Mouse (Mus musculus) liver, embryonic 13.5 days (tissue): Measurements from ENCODE around the gene Pacrg. TPM values are rescaled to one million over a fixed set of nuclear protein-coding genes. Genes with fewer than 3 reads are reported as not detected.

Source experiments
- ATAC-seq: fragments of 200-750 bp; cut with Nextera tagmentation; 2 replicates; pipeline ENCODE4 v1.8.0; 2017; ENCODE audit warnings: low read depth, mild to moderate bottlenecking, moderate number of reproducible peaks, moderate library complexity
- DNase-seq: peaks from one replicate; pipeline ENCODE4 v3.0.0; 2022
- H3K27ac ChIP-seq: fragments of 300-500 bp; sonication (generic); 2 replicates; pipeline ENCODE4 v1.5.1; 2015; ENCODE audit warnings: moderate library complexity, mild to moderate bottlenecking, inconsistent platforms
- H3K27me3 ChIP-seq: fragments of 300-500 bp; sonication (generic); 2 replicates; pipeline ENCODE4 v1.6.1; 2015; ENCODE audit warnings: mild to moderate bottlenecking, inconsistent platforms
- H3K36me3 ChIP-seq: fragments of 300-500 bp; sonication (generic); 2 replicates; pipeline ENCODE4 v1.6.1; 2015; ENCODE audit warnings: mild to moderate bottlenecking, inconsistent platforms
- H3K4me1 ChIP-seq: fragments of 300-500 bp; sonication (generic); replicated peaks from 2 replicates; pipeline ENCODE4 v1.6.1; 2015; ENCODE audit warnings: inconsistent platforms
- H3K4me2 ChIP-seq: fragments of 300-500 bp; sonication (generic); 2 replicates; pipeline ENCODE4 v1.6.1; 2015; ENCODE audit warnings: inconsistent platforms, mild to moderate bottlenecking, moderate library complexity
- H3K4me3 ChIP-seq: fragments of 300-500 bp; sonication (generic); replicated peaks from 2 replicates; pipeline ENCODE4 v1.5.1; 2015; ENCODE audit warnings: mild to moderate bottlenecking, inconsistent platforms
- H3K9ac ChIP-seq: fragments of 300-500 bp; sonication (generic); 2 replicates; pipeline ENCODE4 v1.6.1; 2015; ENCODE audit warnings: mild to moderate bottlenecking, inconsistent platforms
- H3K9me3 ChIP-seq: fragments of 300-500 bp; sonication (generic); replicated peaks from 2 replicates; pipeline ENCODE4 v1.6.1; 2016; ENCODE audit warnings: inconsistent platforms
- WGBS: fragments of 180-500 bp; shearing (Covaris S2); methylation state at CpG from one replicate; pipeline ENCODE4 v1.1.7; 2015; ENCODE audit not compliant: insufficient replicate concordance; 5-methylcytosine and 5-hydroxymethylcytosine counted together
- polyA plus RNA-seq: library from polyadenylated mRNA; unstranded; fragments of >200 nt; fragmentation: Nextera tagmentation; extraction: Ambion mirVana; gene quantifications from 2 replicates; pipeline ENCODE4 v1.2.1, GENCODE M21; 2015

The Pacrg gene
- polyA plus RNA-seq, 1 experiment from 2014 or later, result 0.07 TPM

DNA sequence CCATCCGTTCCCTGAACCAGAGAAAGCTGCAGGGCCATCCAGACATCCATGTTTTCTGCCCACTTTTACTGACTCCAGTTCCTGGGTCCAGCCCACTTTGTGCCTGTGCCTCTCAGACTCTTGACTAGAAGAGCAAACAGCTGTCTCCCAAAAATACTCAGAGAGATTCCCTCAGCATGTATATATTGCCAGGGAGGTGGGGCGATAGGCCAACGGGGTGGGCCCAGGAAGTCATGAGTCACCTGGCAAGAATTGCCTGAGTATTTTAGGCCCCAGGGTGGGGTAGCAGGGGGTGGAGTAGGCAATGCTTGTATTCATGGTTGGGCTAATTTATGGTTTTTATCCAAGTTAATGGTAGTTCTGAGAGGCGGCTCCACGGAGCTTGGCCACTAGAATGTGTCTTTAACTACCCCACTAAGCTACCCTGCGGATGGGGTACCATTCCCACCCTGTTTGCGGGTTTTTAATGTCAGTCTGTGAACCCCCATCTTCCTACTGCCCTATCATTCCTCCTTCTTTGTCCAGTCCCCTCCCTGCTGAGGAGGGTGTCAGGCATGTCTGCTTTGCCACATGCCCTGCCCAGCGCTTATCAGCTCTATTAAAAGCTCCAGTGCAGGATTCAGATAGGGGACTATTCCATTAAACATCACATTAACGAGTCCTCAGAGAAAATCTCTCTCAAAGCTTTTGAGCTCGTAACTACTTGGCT is 461.5 kb downstream of the Pacrg start:
- Histone ChIP-seq H3K36me3 (no peaks in the 10 kb centered on the region), H3K4me2 (no peak overlapping the region), H3K4me3 (no peak overlapping the region), H3K4me1 (peaks cover 4% of the 10 kb centered on the region; the same call in 1 of the 2 replicates), H3K27ac (no peak overlapping the region), H3K9ac (no peak overlapping the region), H3K27me3 (no peaks in the 10 kb centered on the region), H3K9me3 (no peaks in the 10 kb centered on the region)
- WGBS, result 54% methylated on average over 10 of the region's 10 CpGs
- ATAC-seq, result 0 out of 2 replicates have a peak, but pooled peaks have one; percentile 47
- no peak for DNase-seq

DNA sequence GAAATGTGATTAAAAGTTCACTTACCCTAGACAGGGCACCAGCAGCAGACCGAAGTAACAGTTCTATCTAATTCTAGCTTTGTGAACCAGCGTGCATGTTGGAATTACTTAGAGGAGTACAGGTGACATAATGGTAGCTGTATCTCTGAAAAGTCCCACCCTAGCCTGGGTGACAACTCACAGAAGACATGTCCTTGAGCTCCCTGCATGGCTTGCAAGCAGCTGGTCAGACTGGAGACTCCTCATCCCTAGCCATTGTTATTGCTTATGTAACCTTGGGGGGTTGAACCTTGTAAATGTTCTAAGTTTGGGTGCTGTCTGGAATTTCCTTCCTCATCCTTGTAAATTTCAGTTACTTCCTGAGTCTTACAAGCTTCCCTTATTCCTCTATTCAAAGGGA is 462.5 kb downstream of the Pacrg start:
- ATAC-seq (no peak), DNase-seq (no peak)
- Histone ChIP-seq H3K27me3 (no peaks in the 10 kb centered on the region), H3K4me1 (peaks cover 4% of the 10 kb centered on the region; the same call in 1 of the 2 replicates), H3K9ac (no peak overlapping the region), H3K9me3 (no peaks in the 10 kb centered on the region), H3K4me2 (no peak overlapping the region), H3K36me3 (no peaks in the 10 kb centered on the region), H3K27ac (no peak overlapping the region), H3K4me3 (no peak overlapping the region)
- 71% methylated on average over 2 of the region's 2 CpGs for WGBS

DNA sequence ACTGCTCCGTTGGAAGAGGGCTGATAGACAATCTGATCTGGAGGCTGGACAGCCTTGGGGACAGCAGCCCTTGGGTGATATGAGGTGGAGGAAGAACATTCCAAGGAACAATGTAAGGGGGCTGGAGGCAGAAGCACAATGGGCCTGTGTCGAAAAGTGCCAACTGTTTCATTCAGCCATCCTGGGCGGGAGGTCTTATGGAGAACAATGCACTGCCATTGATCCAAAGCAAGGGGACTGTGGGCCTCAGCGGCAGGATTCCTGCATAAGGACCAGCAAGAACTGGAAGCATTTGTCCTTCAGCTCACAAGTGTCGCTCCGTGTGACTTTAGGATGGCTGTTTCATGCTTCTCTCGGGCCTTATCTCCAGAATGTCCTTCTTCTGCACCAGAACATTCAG is 465.8 kb downstream of the Pacrg start:
- DNase-seq (no peak), ATAC-seq (no peak)
- 51% methylated on average over 7 of the region's 7 CpGs for WGBS
- Histone ChIP-seq H3K4me2 (no peak overlapping the region), H3K9me3 (no peaks in the 10 kb centered on the region), H3K27me3 (no peaks in the 10 kb centered on the region), H3K4me1 (peaks cover 17% of the 10 kb centered on the region), H3K36me3 (no peaks in the 10 kb centered on the region), H3K9ac (no peak overlapping the region), H3K4me3 (no peak overlapping the region), H3K27ac (no peak overlapping the region)

DNA sequence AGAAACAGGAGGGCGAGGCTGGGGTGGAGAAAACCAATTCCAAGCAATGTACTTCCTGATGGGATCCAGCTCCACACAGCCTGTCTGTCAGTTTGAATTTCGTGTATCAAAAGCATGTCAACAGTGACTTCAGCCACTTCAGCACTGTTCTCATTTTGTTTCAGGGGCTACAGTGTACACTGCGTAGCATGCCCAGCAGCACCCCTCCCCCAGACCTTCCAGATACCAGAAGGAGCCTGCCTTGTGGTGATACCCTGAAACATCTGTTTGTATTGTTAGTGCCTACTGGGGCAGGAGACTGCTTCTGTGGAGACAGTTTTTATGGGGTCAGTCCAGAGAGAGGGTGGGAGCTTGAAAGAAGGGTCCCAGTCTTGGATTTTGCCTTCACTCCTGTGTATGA is 466.4 kb downstream of the Pacrg start:
- Histone ChIP-seq H3K27me3 (no peaks in the 10 kb centered on the region), H3K4me3 (no peak overlapping the region), H3K9ac (no peak overlapping the region), H3K4me2 (no peak overlapping the region), H3K9me3 (no peaks in the 10 kb centered on the region), H3K27ac (no peak overlapping the region), H3K4me1 (peaks cover 16% of the 10 kb centered on the region), H3K36me3 (no peaks in the 10 kb centered on the region)
- 48% methylated on average over 3 of the region's 3 CpGs for WGBS
- ATAC-seq (no peak), DNase-seq (no peak)

DNA sequence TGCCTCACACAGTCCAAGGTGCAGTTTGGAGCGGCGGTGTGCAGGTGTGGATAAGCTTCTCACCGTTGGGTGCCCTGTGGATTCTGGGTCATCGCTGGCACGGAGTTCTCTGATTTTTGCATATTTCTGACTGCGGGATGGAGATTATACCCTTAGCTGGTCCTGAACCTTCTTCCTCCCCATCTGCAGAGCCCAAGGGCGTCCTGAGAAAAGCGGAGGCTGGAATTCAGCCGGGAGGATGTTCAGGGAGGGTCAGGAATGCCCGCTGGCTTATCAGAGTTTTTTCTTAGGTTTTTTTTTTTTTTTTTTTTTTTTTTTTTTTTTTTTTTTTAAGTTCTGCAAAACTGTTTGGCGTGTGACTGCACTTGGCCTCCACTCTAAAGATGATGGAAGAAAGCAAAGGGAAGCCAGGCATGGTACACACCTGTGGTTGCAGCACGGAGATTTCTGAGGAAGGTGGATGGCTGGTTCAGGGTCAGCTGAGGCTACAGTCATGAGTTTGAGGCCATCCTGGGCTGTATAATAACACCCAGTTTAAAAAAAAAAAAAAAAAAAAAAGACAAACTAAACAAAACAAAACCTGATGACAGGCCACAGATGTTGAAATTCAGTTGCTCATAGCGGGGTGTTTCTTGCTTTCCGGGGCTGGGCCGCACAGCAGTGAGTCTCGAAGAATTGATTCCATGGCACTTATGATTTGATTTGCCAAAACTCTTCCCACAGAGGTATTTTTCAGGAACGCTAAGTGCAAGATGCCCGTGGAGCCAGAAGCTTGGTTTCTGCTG is 467.9 kb downstream of the Pacrg start:
- ATAC-seq (no peak), DNase-seq (no peak)
- H3K36me3 ChIP-seq, result no peaks in the 10 kb centered on the region
- WGBS, result 56% methylated on average over 18 of the region's 18 CpGs
- no peak overlapping the region for H3K9ac ChIP-seq
- H3K4me2 ChIP-seq, result no peak overlapping the region
- no peak overlapping the region for H3K4me3 ChIP-seq
- H3K27me3 ChIP-seq, result no peaks in the 10 kb centered on the region
- H3K27ac ChIP-seq, result no peak overlapping the region
- no peaks in the 10 kb centered on the region for H3K9me3 ChIP-seq
- H3K4me1 ChIP-seq, result peaks cover 13% of the 10 kb centered on the region

DNA sequence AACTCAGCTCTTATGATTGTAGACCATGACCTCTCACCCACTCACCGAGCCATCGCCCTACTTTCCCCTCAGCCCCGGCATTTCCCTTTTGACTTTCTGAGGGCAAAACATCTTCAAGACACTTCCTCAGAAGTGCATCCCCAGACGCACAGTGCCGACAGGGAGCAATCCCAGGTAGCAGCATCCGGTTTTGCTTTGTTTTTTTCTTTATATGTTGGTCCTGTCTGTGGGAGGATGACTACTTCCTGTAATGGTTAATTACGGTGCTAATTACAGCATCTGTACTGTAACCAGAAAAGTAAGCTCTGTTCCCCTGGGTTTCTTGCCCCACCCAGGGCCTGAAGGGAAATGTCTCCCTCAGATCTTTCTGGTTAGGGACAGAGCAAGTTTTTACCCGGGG is 468.6 kb downstream of the Pacrg start:
- ATAC-seq (no peak), DNase-seq (no peak)
- H3K9me3 ChIP-seq, result no peaks in the 10 kb centered on the region
- no peaks in the 10 kb centered on the region for H3K27me3 ChIP-seq
- H3K4me2 ChIP-seq, result no peak overlapping the region
- no peak overlapping the region for H3K4me3 ChIP-seq
- peaks cover 17% of the 10 kb centered on the region for H3K4me1 ChIP-seq
- no peaks in the 10 kb centered on the region for H3K36me3 ChIP-seq
- no peak overlapping the region for H3K27ac ChIP-seq
- H3K9ac ChIP-seq, result no peak overlapping the region
- WGBS, result 44% methylated on average over 8 of the region's 8 CpGs

DNA sequence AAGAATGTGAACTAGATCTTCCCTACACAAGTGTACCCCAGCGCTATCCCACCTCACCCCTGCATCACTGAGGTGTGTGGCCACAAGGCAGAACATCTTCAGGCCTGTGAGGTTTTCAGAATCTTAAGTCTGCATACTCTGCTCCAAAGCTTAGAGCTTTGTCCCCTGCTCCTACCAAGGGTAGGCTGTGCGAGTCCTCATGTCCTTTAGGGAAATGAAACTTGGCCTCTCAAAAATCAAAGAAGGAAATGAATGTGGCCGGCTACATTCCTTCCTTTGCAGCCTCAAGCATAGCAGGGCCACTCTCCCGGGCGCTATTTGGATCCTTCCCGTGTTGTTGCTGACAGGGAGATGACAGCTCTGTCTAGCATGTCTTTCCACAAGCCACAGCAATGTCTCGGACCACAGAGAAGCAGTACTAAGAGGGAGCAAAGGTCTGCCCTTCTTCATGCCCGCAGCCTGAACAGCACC is 469.4 kb downstream of the Pacrg start:
- no peak for DNase-seq
- H3K27me3 ChIP-seq, result no peaks in the 10 kb centered on the region
- no peak overlapping the region for H3K4me2 ChIP-seq
- H3K9me3 ChIP-seq, result no peaks in the 10 kb centered on the region
- H3K27ac ChIP-seq, result no peak overlapping the region
- 27% methylated on average over 8 of the region's 8 CpGs for WGBS
- no peak overlapping the region for H3K9ac ChIP-seq
- no peaks in the 10 kb centered on the region for H3K36me3 ChIP-seq
- H3K4me1 ChIP-seq, result peaks cover 18% of the 10 kb centered on the region
- no peak for ATAC-seq
- no peak overlapping the region for H3K4me3 ChIP-seq

DNA sequence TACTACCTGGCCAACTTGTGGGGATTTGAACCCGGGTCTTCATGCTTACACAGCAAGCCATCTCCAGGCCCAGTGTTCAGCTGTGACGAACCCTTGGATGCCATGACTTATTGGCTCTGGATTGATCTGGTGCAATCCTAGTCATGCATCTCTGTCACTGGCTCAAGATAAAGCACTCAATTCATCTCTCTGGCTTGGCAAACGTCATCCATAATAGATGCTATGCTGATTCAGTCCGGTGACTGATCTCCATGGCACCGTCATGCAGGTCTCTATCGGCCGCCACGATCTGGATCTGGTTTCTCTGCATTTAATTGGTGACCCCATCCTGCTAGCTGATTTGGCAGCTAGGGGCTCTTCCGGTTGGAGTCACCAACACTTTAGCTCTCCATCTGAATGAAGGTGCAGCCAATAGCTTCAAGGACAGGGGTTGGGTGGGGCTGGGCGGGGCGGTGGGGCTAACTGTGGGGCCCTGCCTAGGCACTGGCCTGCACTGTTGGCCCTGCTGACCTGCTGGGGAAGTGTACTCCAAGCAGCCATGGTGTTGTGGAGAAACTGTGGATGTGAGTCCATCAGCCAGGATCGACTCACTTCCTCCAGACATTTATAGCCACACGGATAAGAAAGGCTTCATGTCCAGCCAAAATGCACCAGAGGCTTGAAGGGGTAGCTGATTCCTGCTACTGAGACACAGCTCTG is 470.0 kb downstream of the Pacrg start:
- Histone ChIP-seq H3K27me3 (no peaks in the 10 kb centered on the region), H3K4me3 (no peak overlapping the region), H3K9ac (no peak overlapping the region), H3K9me3 (no peaks in the 10 kb centered on the region), H3K4me1 (peaks cover 18% of the 10 kb centered on the region), H3K36me3 (no peaks in the 10 kb centered on the region), H3K27ac (no peak overlapping the region), H3K4me2 (no peak overlapping the region)
- 66% methylated on average over 13 of the region's 13 CpGs for WGBS
- no peak for ATAC-seq
- DNase-seq, result no peak

DNA sequence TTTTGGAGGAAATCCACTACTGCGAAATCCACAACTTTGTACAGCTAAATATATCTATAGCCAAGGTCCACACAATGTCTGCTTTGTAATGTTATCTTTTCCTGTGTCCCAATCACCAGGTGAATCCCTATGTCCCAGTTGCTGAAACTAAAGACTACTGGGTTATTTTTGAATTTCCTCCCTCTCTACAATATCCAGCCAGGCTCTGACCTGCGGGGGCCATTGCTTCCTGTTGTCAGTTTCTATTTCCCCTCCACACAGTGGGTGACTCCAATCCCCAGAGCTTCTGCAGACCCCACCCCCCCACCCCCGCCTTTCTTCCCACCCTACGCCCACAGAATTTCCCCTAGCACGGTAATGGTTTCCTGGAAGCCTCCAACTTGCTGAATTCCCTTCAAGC is 473.1 kb downstream of the Pacrg start:
- Histone ChIP-seq H3K9ac (no peak overlapping the region), H3K4me3 (no peak overlapping the region), H3K27me3 (no peaks in the 10 kb centered on the region), H3K9me3 (no peaks in the 10 kb centered on the region), H3K4me2 (no peak overlapping the region), H3K4me1 (peaks cover 18% of the 10 kb centered on the region), H3K27ac (no peak overlapping the region), H3K36me3 (no peaks in the 10 kb centered on the region)
- DNase-seq (no peak), ATAC-seq (no peak)
- WGBS, result 18% methylated on average over 5 of the region's 5 CpGs

DNA sequence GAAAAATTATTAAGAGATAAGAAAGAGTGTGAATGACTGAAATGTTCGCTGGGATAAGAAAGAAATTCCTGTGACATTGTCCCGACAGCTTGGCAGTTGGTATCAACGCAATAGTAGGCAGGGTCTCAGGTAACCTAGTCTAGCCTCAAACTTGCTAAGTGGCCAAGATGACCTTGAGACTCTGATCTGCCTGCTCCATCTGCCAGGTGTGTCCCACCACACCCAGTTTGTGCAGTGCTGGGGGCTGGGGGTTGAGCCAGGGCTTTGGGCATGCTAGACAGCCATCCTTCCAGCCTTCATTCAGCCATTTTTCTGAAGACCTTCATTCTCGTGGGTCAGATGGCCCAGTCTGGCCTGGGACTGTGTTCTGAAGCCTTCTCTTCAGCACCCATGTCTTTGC is 473.5 kb downstream of the Pacrg start:
- no peak for DNase-seq
- no peaks in the 10 kb centered on the region for H3K36me3 ChIP-seq
- no peaks in the 10 kb centered on the region for H3K27me3 ChIP-seq
- H3K4me3 ChIP-seq, result no peak overlapping the region
- H3K9ac ChIP-seq, result no peak overlapping the region
- H3K27ac ChIP-seq, result no peak overlapping the region
- no peak overlapping the region for H3K4me2 ChIP-seq
- 68% methylated on average over 4 of the region's 4 CpGs for WGBS
- ATAC-seq, result no peak
- peaks cover 18% of the 10 kb centered on the region for H3K4me1 ChIP-seq
- no peaks in the 10 kb centered on the region for H3K9me3 ChIP-seq
